Mouse (Mus musculus) right cerebral cortex, postnatal 25 days (tissue): ENCODE measurements around the gene St13.

Source experiments
- DNase-seq: peaks from one replicate; pipeline ENCODE4 v3.0.0; 2022

Gene St13

DNA sequence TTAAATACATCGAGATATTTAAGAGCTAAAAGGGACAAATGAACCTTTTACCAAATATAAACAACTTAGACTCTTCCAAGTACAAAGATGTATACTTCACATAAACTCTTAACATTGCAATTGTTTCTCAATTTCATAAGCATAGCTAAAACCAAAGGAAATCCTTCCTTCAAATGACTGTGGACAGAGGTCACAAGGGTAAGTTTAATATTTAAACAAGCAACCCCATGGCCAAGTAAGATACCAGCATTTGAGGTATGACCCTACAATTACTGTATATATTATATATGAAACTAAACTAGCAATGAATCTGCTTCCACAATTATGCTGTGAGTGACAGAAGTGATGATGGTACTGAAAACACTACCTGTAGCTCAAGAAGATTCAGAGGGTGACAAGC, 35.6 kb downstream of the St13 start:
- no peak for DNase-seq

- no peak for DNase-seq
These were observed 37.4 kb downstream of the St13 start for GRCm38 (mm10) chr15:81362501-81362900.

DNA sequence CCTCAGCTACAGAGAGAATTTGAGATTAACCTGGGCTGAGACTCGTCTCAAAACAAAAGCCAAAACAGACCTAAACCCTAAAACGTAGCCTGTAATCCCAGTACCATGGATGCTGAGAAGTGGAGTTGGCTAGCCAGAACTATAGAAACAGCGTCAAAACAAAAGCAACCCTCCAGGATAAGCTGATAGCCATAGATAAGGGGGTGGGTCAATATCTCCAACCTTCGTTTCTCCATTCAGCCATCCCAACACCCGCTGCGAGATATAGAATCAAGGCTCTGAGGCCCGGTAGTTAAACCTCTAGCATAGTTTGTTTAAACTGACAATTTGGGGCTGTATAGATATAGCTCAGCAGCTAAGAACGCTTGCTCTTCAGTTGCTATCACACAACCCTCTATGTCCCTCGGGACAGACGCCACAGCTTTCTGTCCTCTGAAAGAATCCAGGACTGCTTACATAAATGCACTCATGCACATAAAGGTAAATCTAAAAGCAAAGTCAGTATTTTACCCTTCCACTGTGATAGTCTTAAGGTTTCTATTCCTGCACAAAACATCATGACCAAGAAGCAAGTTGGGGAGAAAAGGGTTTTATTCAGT, 38.4 kb downstream of the St13 start:
- no peak for DNase-seq

DNA sequence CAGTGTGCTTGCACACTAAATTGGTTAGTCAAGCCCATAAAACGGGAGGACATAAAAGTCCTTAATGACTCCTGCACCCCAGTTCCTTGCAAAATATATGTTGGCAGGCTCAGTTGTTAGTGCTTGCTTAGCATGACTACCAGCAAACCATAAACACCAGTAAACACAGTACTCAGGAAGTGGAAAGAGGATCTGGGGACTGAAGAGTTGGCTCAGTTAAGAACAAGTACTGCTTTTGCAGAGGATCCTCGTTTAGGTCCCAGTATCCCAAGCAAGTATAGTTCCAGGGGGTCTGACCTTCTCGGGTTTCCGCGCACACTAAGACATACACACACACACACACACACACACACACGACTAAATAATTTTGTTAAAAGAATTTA, 38.9 kb downstream of the St13 start:
- no peak for DNase-seq

DNA sequence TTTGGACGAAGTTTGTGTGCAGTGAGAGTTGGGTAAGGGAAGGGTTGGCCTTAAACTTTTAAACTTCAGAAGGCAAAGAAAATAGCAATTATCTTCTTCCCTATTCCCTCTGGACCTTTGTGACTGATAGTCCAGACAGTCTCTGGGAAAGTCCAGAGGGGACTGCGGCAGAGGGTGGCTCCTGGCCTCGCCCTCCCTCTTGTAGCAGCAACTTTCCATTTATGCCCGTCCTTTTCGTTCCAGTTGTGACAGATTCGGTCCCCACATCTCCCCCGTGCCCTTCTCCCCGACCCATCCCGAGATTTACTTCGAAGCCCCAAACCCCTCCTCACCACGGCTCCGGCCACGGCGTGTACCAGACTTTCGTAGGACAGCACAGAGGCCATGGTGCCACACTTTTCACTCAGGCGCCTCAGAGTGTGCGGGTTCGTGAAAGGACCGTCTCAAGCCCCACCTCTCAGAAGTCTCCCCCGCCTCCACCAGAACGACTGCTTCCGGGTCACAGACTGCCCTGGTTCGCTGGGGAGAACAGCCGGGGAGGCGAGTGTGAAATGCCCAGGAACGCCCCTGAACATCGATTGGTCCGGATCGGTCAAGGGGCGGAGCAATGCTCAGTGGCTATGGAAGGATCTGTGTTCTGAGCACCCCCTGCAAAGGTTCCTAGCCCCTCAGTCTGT, 39.4 kb downstream of the St13 start, which contains the start of gene Slc25a17:
TSS of gene Slc25a17 (minus strand) at position 468 of the 677 bp plus-strand sequence.
- peak; percentile 90 for DNase-seq

- no peak for DNase-seq
These were observed 40.5 kb downstream of the St13 start for GRCm38 (mm10) chr15:81359421-81359820.

DNA sequence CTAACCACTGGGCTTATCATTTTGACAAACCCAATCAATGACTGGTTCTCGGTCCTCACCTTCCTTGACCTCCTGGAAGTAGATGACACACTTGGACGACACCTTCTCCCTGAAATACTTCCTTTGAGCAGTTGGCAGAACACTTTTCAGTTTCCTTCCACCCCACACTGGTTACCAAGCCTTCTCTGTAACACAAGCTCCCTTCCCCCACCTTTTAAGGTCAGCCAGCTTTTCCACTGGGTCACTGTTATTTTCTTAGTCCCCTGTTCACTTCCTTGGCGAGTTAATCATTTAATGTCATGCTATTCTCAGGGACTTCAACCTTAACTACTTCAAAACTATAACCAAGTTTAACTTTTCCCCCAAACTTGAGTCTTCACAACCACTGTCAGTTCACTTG, 40.9 kb downstream of the St13 start:
- no peak for DNase-seq

- DNase-seq = no peak
These were observed 42.9 kb downstream of the St13 start for GRCm38 (mm10) chr15:81356946-81357345.

- DNase-seq = no peak
These were observed 44.6 kb downstream of the St13 start for GRCm38 (mm10) chr15:81355146-81355761.

GRCm38 (mm10) chr15:81352638-81353037, 47.2 kb downstream of the St13 start:
- no peak for DNase-seq

GRCm38 (mm10) chr15:81350401-81350800, 49.5 kb downstream of the St13 start:
- no peak for DNase-seq

- DNase-seq = no peak
These were observed 51.5 kb downstream of the St13 start for GRCm38 (mm10) chr15:81348366-81348765.

DNA sequence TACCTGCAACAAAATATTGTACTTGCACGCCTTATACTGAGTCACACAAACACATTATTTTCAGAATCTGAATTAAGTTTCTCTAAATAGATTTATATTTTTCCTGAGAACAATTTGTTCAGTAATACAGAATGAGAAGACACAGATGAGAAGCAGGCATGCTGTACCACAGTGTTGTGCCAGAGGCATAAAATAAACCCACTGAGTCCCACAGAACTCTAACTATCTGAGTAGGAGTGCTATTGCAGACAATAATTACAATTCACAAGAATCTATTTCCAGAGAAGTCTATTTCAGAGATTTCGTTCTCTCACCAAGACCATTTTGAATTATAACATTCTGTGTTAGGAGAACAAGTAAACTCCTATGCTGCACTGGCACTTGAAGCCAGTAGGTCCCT, 52.4 kb downstream of the St13 start:
- DNase-seq = no peak

- no peak for DNase-seq
These were observed 58.5 kb downstream of the St13 start for GRCm38 (mm10) chr15:81341426-81341825.

- no peak for DNase-seq
These were observed 60.7 kb downstream of the St13 start for GRCm38 (mm10) chr15:81339158-81339557.

- DNase-seq = peak; percentile 19
These were observed 63.4 kb downstream of the St13 start for GRCm38 (mm10) chr15:81336466-81336865.

DNA sequence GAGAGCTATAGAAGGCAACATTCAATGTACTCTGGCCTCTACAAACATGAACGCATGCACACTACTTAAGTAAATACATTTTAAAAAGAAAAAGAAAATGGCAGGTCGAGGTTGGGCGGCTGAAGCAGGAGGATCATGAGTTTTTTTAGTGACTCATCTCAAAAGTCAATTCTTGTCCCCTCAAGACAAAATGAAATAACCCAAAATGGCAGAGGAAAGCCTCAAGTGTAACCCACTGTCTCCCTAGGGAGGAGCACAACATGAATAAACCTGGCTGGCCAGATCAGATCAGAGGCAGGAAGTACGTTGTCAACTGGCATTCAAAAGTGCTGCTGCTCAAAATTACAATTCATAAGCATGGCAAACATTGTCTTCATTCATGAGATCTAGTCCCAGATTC, 67.4 kb downstream of the St13 start:
- no peak for DNase-seq

DNA sequence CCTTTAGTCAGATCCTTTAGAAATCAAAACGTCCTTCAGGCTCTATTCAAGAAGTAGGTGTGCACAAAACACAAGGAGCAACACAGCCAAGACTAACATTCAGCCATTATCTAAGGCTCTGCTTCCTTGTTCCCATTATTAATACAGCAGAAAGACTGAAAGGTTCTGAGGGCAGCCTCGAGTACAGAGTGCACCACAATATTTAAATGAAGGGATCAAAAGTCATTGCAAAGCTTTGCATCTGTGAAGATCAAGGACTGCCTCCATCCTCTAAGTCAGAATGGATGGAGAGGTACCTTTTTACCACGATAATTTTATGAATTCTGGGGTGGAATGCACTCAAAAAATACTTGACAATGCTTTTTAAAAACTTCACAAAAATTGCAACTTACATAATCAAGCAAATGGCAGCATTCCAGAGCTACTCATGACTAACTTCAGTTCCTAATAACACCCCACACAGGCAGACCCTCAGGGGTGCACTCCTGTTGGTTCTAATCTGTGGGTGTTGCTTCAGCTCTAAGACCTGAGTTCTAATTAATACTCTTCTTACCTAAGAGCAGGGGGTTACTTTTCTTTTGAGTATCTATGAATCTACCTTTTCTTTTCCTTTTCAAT, 69.0 kb downstream of the St13 start:
- no peak for DNase-seq

DNA sequence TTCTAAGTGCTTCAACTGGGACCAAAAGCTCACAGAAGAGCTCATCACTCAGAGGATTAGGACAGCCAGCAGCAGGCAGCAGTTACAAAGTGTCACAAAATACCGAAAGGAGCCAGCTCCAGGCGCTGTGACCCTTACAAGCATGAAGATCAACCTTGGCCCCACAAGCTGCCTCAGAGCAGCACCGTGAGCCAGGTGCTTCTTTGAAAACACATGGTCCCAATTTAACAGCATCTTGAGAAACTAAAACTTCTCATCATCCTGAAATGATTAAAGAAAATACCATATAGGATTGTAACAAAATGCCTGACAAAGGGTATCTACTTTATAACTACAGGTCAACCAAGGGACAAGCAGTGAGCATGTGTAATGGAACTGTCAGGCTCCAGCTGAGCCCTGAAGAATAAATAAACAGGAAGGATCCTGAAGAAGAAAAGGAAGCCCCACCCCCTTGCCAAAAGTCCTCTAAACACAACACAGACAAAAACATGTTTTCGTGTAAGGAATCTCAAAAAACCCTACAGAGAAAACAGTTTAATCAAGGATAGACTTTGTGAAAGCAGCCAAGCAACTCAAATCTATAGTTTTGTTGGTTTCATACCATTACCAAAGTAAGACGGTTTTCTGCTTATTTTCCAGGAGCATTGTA, 70.0 kb downstream of the St13 start:
- no peak for DNase-seq

- no peak for DNase-seq
These were observed 72.4 kb downstream of the St13 start for GRCm38 (mm10) chr15:81327501-81327900.

- DNase-seq = no peak
These were observed 74.9 kb downstream of the St13 start for GRCm38 (mm10) chr15:81324979-81325378.

GRCm38 (mm10) chr15:81320137-81320536, 79.7 kb downstream of the St13 start:
- peak; percentile 16 for DNase-seq

GRCm38 (mm10) chr15:81319462-81319861, 80.4 kb downstream of the St13 start:
- DNase-seq = no peak
